Mouse (Mus musculus): Measurements from ENCODE around the gene Alyref.

Gene Alyref

GRCm38 (mm10) chr11:120598283-120598989 lies at the start of gene Alyref, which contains the start of gene Anapc11:
Alyref (minus strand) TSS chr11:120598365.
Anapc11 (plus strand) TSS chr11:120598421.
- DNase-seq (ENCODE audit: extremely low spot score, low spot score): peak; percentile 92

GRCm38 (mm10) chr11:120647047-120647830 lies 49.1 kb upstream of the Alyref start:
- DNase-seq (ENCODE audit: extremely low spot score, low spot score): no peak

- DNase-seq (ENCODE audit: extremely low spot score, low spot score): peak; percentile 96
These were observed 45.4 kb upstream of the Alyref start, which contains the start of gene Pycr1 for GRCm38 (mm10) chr11:120643601-120643987. Pycr1 (minus strand) TSS chr11:120643769.

GRCm38 (mm10) chr11:120642939-120643600 lies 44.9 kb upstream of the Alyref start:
- DNase-seq (ENCODE audit: extremely low spot score, low spot score): no peak

- no peak for DNase-seq (ENCODE audit: extremely low spot score, low spot score)
These were observed 43.7 kb upstream of the Alyref start for GRCm38 (mm10) chr11:120641869-120642268.

GRCm38 (mm10) chr11:120641255-120641654 lies 43.1 kb upstream of the Alyref start:
- no peak for DNase-seq (ENCODE audit: extremely low spot score, low spot score)

GRCm38 (mm10) chr11:120634810-120635209 lies 36.6 kb upstream of the Alyref start:
- DNase-seq (ENCODE audit: extremely low spot score, low spot score): no peak

GRCm38 (mm10) chr11:120633520-120634343 lies 35.6 kb upstream of the Alyref start, which contains the start of gene Mafg:
Mafg (minus strand) TSS chr11:120633600.
- peak; percentile 93 for DNase-seq (ENCODE audit: extremely low spot score, low spot score)

GRCm38 (mm10) chr11:120632559-120633519 lies 34.7 kb upstream of the Alyref start:
- peak; percentile 74 for DNase-seq (ENCODE audit: extremely low spot score, low spot score)

- DNase-seq (ENCODE audit: extremely low spot score, low spot score): no peak
These were observed 33.7 kb upstream of the Alyref start for GRCm38 (mm10) chr11:120631726-120632448.

- no peak for DNase-seq (ENCODE audit: extremely low spot score, low spot score)
These were observed 32.9 kb upstream of the Alyref start for GRCm38 (mm10) chr11:120630881-120631725.

GRCm38 (mm10) chr11:120630401-120630871 lies 32.3 kb upstream of the Alyref start:
- DNase-seq (ENCODE audit: extremely low spot score, low spot score): no peak

GRCm38 (mm10) chr11:120629911-120630310 lies 31.7 kb upstream of the Alyref start:
- no peak for DNase-seq (ENCODE audit: extremely low spot score, low spot score)

- DNase-seq (ENCODE audit: extremely low spot score, low spot score): no peak
These were observed 31.2 kb upstream of the Alyref start for GRCm38 (mm10) chr11:120629341-120629730.

- no peak for DNase-seq (ENCODE audit: extremely low spot score, low spot score)
These were observed 30.6 kb upstream of the Alyref start for GRCm38 (mm10) chr11:120628601-120629340.

- no peak for DNase-seq (ENCODE audit: extremely low spot score, low spot score)
These were observed 29.5 kb upstream of the Alyref start for GRCm38 (mm10) chr11:120627468-120628300.
